Mouse (Mus musculus): ENCODE results near the gene Slc47a1. TPM values are rescaled to one million over a fixed set of nuclear protein-coding genes. Genes with fewer than 3 reads are reported as not detected.

Gene Slc47a1
- polyA plus RNA-seq, 1 experiment from 2014 or later, result 0.76 TPM

DNA sequence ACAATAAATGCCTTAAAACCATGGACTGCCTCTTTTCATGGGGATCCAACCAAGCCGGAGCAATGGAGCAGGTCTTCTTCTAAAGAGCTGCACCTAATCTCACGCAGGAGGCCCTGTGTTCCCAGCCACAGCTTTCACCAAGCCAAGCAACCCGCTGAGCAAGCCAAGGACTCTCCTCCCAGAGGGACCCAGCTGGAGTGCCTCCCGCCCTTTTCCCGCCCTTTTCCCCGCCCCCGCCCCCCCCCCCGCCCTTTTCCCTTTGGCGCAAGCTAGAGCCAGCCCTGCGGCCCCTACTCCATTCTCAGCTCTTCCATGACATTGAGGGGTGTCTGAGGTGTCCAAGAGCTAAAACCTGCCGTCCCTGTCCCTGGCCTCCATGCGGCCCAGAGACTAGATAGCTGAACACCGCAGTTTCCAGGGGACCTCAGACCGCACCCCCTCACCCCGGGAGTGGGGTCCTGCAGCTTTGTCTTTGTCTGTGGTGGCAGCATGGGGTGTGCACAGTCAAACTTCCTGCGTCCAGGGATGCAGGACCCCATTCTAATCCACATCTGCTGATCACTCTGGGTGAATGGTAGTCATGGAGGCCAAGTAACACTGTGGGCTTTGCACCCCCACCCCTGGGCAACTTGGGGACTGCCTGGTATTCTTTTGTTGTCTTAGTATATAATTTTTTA lies 77.3 kb downstream of the Slc47a1 start:
- TF ChIP-seq CTCF (IDR thresholded peaks at IDR 0.05; ENCODE audit: low read depth), result no peak
- Histone ChIP-seq H3K4me2 (peak overlapping the region; percentile 52), H3K36me3 (ENCODE audit: insufficient read depth) (no peaks in the 10 kb centered on the region), H3K4me3 (ENCODE audit: low read depth, low read length) (peak overlapping the region; percentile 10; the same call in 1 of the 2 replicates), H3K4me1 (ENCODE audit: insufficient read depth) (no peaks in the 10 kb centered on the region), H3K27me3 (ENCODE audit: insufficient read depth, low read length) (no peaks in the 10 kb centered on the region), H3K9ac (peak overlapping the region; percentile 2; the same call in 1 of the 2 replicates), H3K27ac (ENCODE audit: low read depth) (no peak overlapping the region), H3K9me3 (ENCODE audit: low read depth, low read length) (0 out of 2 replicates have a peak, but pooled peaks cover 2% of the 10 kb centered on the region)
- 14% methylated on average over 14 of the region's 16 CpGs for WGBS
- peak; percentile 70 for DNase-seq
- peak; percentile 80 for ATAC-seq (ENCODE audit: insufficient read depth)

GRCm38 (mm10) chr11:61300205-61300604 lies 77.9 kb downstream of the Slc47a1 start:
- WGBS, result 48% methylated on average over 3 of the region's 3 CpGs
- no peaks in the 10 kb centered on the region for H3K27me3 ChIP-seq (ENCODE audit: insufficient read depth, low read length)
- ATAC-seq (ENCODE audit: insufficient read depth) (no peak), DNase-seq (no peak)
- H3K4me3 ChIP-seq (ENCODE audit: low read depth, low read length), result no peak overlapping the region
- H3K9me3 ChIP-seq (ENCODE audit: low read depth, low read length), result no peaks in the 10 kb centered on the region
- H3K27ac ChIP-seq (ENCODE audit: low read depth), result no peak overlapping the region
- H3K4me2 ChIP-seq, result peak overlapping the region; percentile 52
- TF ChIP-seq CTCF (IDR thresholded peaks at IDR 0.05; ENCODE audit: low read depth), result no peak
- H3K4me1 ChIP-seq (ENCODE audit: insufficient read depth), result no peaks in the 10 kb centered on the region
- H3K36me3 ChIP-seq (ENCODE audit: insufficient read depth), result no peaks in the 10 kb centered on the region
- H3K9ac ChIP-seq, result no peak overlapping the region

GRCm38 (mm10) chr11:61297901-61298300 lies 80.2 kb downstream of the Slc47a1 start:
- no peaks in the 10 kb centered on the region for H3K27me3 ChIP-seq (ENCODE audit: insufficient read depth, low read length)
- 55% methylated on average over 2 of the region's 2 CpGs for WGBS
- no peak overlapping the region for H3K4me3 ChIP-seq (ENCODE audit: low read depth, low read length)
- no peak overlapping the region for H3K27ac ChIP-seq (ENCODE audit: low read depth)
- DNase-seq (no peak), ATAC-seq (ENCODE audit: insufficient read depth) (no peak)
- H3K9ac ChIP-seq, result no peak overlapping the region
- H3K4me1 ChIP-seq (ENCODE audit: insufficient read depth), result no peaks in the 10 kb centered on the region
- TF ChIP-seq CTCF (IDR thresholded peaks at IDR 0.05; ENCODE audit: low read depth), result no peak
- no peak overlapping the region for H3K4me2 ChIP-seq
- H3K9me3 ChIP-seq (ENCODE audit: low read depth, low read length), result no peaks in the 10 kb centered on the region
- no peaks in the 10 kb centered on the region for H3K36me3 ChIP-seq (ENCODE audit: insufficient read depth)

- H3K27me3 ChIP-seq (ENCODE audit: insufficient read depth, low read length), result no peaks in the 10 kb centered on the region
- no peak overlapping the region for H3K27ac ChIP-seq (ENCODE audit: low read depth)
- no peaks in the 10 kb centered on the region for H3K9me3 ChIP-seq (ENCODE audit: low read depth, low read length)
- ATAC-seq (ENCODE audit: insufficient read depth), result no peak
- H3K4me3 ChIP-seq (ENCODE audit: low read depth, low read length), result no peak overlapping the region
- H3K9ac ChIP-seq, result no peak overlapping the region
- TF ChIP-seq CTCF (IDR thresholded peaks at IDR 0.05; ENCODE audit: low read depth), result no peak
- no peaks in the 10 kb centered on the region for H3K36me3 ChIP-seq (ENCODE audit: insufficient read depth)
- no peak overlapping the region for H3K4me2 ChIP-seq
- WGBS, result 75% methylated on average over 2 of the region's 2 CpGs
- DNase-seq, result no peak
- H3K4me1 ChIP-seq (ENCODE audit: insufficient read depth), result no peaks in the 10 kb centered on the region
Measured at GRCm38 (mm10) chr11:61297326-61297725, 80.8 kb downstream of the Slc47a1 start.

GRCm38 (mm10) chr11:61296556-61296955 lies 81.6 kb downstream of the Slc47a1 start:
- H3K9ac ChIP-seq, result no peak overlapping the region
- H3K9me3 ChIP-seq (ENCODE audit: low read depth, low read length), result no peaks in the 10 kb centered on the region
- DNase-seq (no peak), ATAC-seq (ENCODE audit: insufficient read depth) (no peak)
- TF ChIP-seq CTCF (IDR thresholded peaks at IDR 0.05; ENCODE audit: low read depth), result no peak
- no peaks in the 10 kb centered on the region for H3K4me1 ChIP-seq (ENCODE audit: insufficient read depth)
- H3K27me3 ChIP-seq (ENCODE audit: insufficient read depth, low read length), result no peaks in the 10 kb centered on the region
- no peak overlapping the region for H3K4me3 ChIP-seq (ENCODE audit: low read depth, low read length)
- no peaks in the 10 kb centered on the region for H3K36me3 ChIP-seq (ENCODE audit: insufficient read depth)
- H3K27ac ChIP-seq (ENCODE audit: low read depth), result no peak overlapping the region
- no peak overlapping the region for H3K4me2 ChIP-seq
- 84% methylated on average over 1 of the region's 1 CpGs for WGBS

- ATAC-seq (ENCODE audit: insufficient read depth), result no peak
- DNase-seq, result no peak
- no peak overlapping the region for H3K27ac ChIP-seq (ENCODE audit: low read depth)
- 92% methylated on average over 2 of the region's 2 CpGs for WGBS
- H3K4me2 ChIP-seq, result no peak overlapping the region
- no peak overlapping the region for H3K4me3 ChIP-seq (ENCODE audit: low read depth, low read length)
- no peaks in the 10 kb centered on the region for H3K36me3 ChIP-seq (ENCODE audit: insufficient read depth)
- no peaks in the 10 kb centered on the region for H3K4me1 ChIP-seq (ENCODE audit: insufficient read depth)
- H3K27me3 ChIP-seq (ENCODE audit: insufficient read depth, low read length), result no peaks in the 10 kb centered on the region
- H3K9me3 ChIP-seq (ENCODE audit: low read depth, low read length), result no peaks in the 10 kb centered on the region
- H3K9ac ChIP-seq, result no peak overlapping the region
- no peak for TF ChIP-seq CTCF (IDR thresholded peaks at IDR 0.05; ENCODE audit: low read depth)
Measured at GRCm38 (mm10) chr11:61295556-61295955, 82.6 kb downstream of the Slc47a1 start.

GRCm38 (mm10) chr11:61294431-61294830 lies 83.7 kb downstream of the Slc47a1 start:
- H3K27ac ChIP-seq (ENCODE audit: low read depth), result peak overlapping the region; percentile 30; the same call in 1 of the 2 replicates
- H3K4me1 ChIP-seq (ENCODE audit: insufficient read depth), result no peaks in the 10 kb centered on the region
- DNase-seq (peak; percentile 45), ATAC-seq (ENCODE audit: insufficient read depth) (0 out of 2 replicates have a peak, but pooled peaks have one; percentile 35)
- WGBS, result 24% methylated on average over 3 of the region's 3 CpGs
- no peaks in the 10 kb centered on the region for H3K9me3 ChIP-seq (ENCODE audit: low read depth, low read length)
- H3K27me3 ChIP-seq (ENCODE audit: insufficient read depth, low read length), result no peaks in the 10 kb centered on the region
- no peak for TF ChIP-seq CTCF (IDR thresholded peaks at IDR 0.05; ENCODE audit: low read depth)
- no peak overlapping the region for H3K9ac ChIP-seq
- no peak overlapping the region for H3K4me2 ChIP-seq
- no peaks in the 10 kb centered on the region for H3K36me3 ChIP-seq (ENCODE audit: insufficient read depth)
- H3K4me3 ChIP-seq (ENCODE audit: low read depth, low read length), result no peak overlapping the region

Other genes with a start within 250 kb of the Slc47a1 start
- 163 and 167 TPM in 2 replicates for gene Usp22, start 203.3 kb downstream of the Slc47a1 start, polyA plus RNA-seq (2014; fragmentation: Nextera tagmentation; extraction: Ambion mirVana)
- gene Aldh3a1, start 170.8 kb downstream of the Slc47a1 start, polyA plus RNA-seq (2014; fragmentation: Nextera tagmentation; extraction: Ambion mirVana), result 0.11 TPM in 1 of 2 replicates, not detected in the other
- 37.6 and 39.4 TPM in 2 replicates for gene Aldh3a2, start 110.9 kb downstream of the Slc47a1 start, polyA plus RNA-seq (2014; fragmentation: Nextera tagmentation; extraction: Ambion mirVana)
- not detected in 2 replicates for gene Slc47a2, start 35.5 kb downstream of the Slc47a1 start, polyA plus RNA-seq (2014; fragmentation: Nextera tagmentation; extraction: Ambion mirVana)
- 0.31 and 0.42 TPM in 2 replicates for gene Rnf112, start 75.8 kb upstream of the Slc47a1 start, polyA plus RNA-seq (2014; fragmentation: Nextera tagmentation; extraction: Ambion mirVana)
- 615 and 660 TPM in 2 replicates for gene Mfap4, start 107.1 kb upstream of the Slc47a1 start, polyA plus RNA-seq (2014; fragmentation: Nextera tagmentation; extraction: Ambion mirVana)
- gene Mapk7, start 116.1 kb upstream of the Slc47a1 start, polyA plus RNA-seq (2014; fragmentation: Nextera tagmentation; extraction: Ambion mirVana), result 62.8 and 69.6 TPM in 2 replicates
- 48.9 and 54.1 TPM in 2 replicates for gene B9d1, start 126.8 kb upstream of the Slc47a1 start, polyA plus RNA-seq (2014; fragmentation: Nextera tagmentation; extraction: Ambion mirVana)
- gene Epn2, start 201.3 kb upstream of the Slc47a1 start, polyA plus RNA-seq (2014; fragmentation: Nextera tagmentation; extraction: Ambion mirVana), result 26.1 and 30.0 TPM in 2 replicates

Measured in lung, embryonic 14.5 days (tissue).